Mouse (Mus musculus) G1E (cell line): ENCODE data around the gene 2300003K06Rik.

Experiments
- CTCF ChIP-seq: IDR thresholded peaks from 2 replicates; pipeline ENCODE4 v1.5.1; 2012; ENCODE audit warnings: low read depth, low read length, inconsistent platforms, mixed read lengths
- GATA1 ChIP-seq: IDR thresholded peaks from 2 replicates; pipeline ENCODE4 v1.6.1; 2012; ENCODE audit warnings: borderline replicate concordance, low read length, inconsistent platforms, mixed read lengths
- GATA2 ChIP-seq: IDR thresholded peaks from 2 replicates; pipeline ENCODE4 v1.6.1; 2012; ENCODE audit warnings: low read depth, low read length, inconsistent platforms, borderline replicate concordance
- POLR2AphosphoS5 ChIP-seq: IDR thresholded peaks from 2 replicates; pipeline ENCODE4 v1.6.1; 2012; ENCODE audit warnings: low read depth, low read length, inconsistent platforms; ENCODE audit not compliant: insufficient replicate concordance
- TAL1 ChIP-seq: conservative IDR thresholded peaks from 2 replicates; pipeline ENCODE4 v1.6.1; 2012; ENCODE audit warnings: low read depth, low read length, inconsistent platforms, mixed read lengths

DNA sequence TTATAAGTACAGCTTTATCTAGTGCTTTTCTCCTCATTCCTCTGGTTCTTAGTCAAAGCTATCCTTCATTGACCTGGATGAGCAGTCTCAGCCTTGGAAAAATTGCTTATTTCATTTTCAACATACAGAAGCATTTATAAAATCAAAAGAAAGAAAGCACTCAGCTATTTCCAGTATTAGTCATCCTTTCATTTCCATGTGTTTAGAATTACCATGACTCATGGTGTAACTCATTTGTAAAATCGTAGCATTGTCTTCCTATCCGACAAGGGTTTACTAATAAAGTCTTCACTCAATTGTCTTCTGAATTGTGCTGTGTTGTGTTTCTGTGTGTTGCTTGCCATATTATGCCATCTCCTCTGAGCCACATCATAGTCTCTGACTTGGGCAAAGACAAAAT is 20.9 kb upstream of the 2300003K06Rik start:
- TF ChIP-seq CTCF (no peak), GATA1 (no peak), TAL1 (no peak), POLR2AphosphoS5 (no peak), GATA2 (no peak)
